8 mouse cellular contexts compared by ENCODE assay signal in the genomic region with DNA sequence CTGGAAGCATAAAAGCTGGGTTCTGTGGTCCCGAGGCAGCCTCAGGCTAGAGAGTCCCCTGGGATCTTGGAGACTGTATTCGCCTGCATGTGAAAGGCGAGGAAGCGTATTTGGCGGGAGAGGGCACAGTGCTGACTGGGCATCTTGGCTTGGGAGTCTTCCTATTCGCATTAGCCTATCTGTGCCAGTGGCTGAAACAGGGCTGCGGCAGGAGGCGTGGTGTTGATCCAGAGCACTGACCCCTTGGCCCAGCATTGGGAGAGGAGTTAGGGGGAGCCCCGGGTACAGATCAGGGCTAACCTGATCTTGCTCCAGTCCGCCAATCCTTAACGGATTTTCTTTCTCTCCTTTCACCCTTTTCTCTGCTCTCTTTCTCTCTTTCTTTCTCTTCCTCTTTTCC. TPM values are rescaled to one million over a fixed set of nuclear protein-coding genes. Genes with fewer than 3 reads are reported as not detected.
DNase-seq lines count a peak whose midpoint lies in the region; ATAC-seq and TF ChIP-seq lines count a peak whose summit lies in the region.

No protein-coding gene starts in this region.

- H3K36me3 ChIP-seq in forebrain, embryonic 15.5 days: no peaks in the 10 kb centered on the region
- H3K36me3 ChIP-seq in neural tube, embryonic 12.5 days: no peaks in the 10 kb centered on the region

- no peaks in the 10 kb centered on the region for H3K27me3 ChIP-seq in forebrain, embryonic 15.5 days
- H3K27me3 ChIP-seq in neural tube, embryonic 12.5 days (replicated peaks): 0 out of 2 replicates have a peak, but pooled peaks cover 4% of the 10 kb centered on the region

- peaks cover 23% of the 10 kb centered on the region for H3K4me1 ChIP-seq in forebrain, embryonic 15.5 days
- peaks cover 15% of the 10 kb centered on the region for H3K4me1 ChIP-seq in neural tube, embryonic 12.5 days

- no peaks in the 10 kb centered on the region for H3K9me3 ChIP-seq in forebrain, embryonic 15.5 days
- H3K9me3 ChIP-seq in neural tube, embryonic 12.5 days: no peaks in the 10 kb centered on the region

- H3K27ac ChIP-seq in layer of hippocampus, adult 2 months: peak overlapping the region; percentile 77; the same call in 1 of the 2 replicates
- peak overlapping the region; percentile 90 for H3K27ac ChIP-seq in forebrain, embryonic 15.5 days (replicated peaks)
- 0 out of 2 replicates have a peak overlapping the region, but pooled peaks have one; percentile 26 for H3K27ac ChIP-seq in neural tube, embryonic 12.5 days

- peak overlapping the region; percentile 86 for H3K9ac ChIP-seq in forebrain, embryonic 15.5 days (replicated peaks)
- H3K9ac ChIP-seq in neural tube, embryonic 12.5 days: peak overlapping the region; percentile 75

- intact Hi-C loops in gastrocnemius, postnatal 14 days (cut with DNase I; ENCODE audit: low total_unique reads): no loop called here

- no peak for DNase-seq in layer of hippocampus, adult 2 months (ENCODE audit: low spot score in 2 of 2)
- no peak for DNase-seq in layer of hippocampus, postnatal 36 days
- DNase-seq in cerebellum, adult 9-10 months: peak; percentile 67
- no peak for DNase-seq in testis, postnatal 14 days (ENCODE audit: low spot score)
- no peak for DNase-seq in gastrocnemius, postnatal 14 days
- DNase-seq in urinary bladder, postnatal 25 days (ENCODE audit: low spot score): no peak

- H3K4me3 ChIP-seq in layer of hippocampus, adult 2 months: peak overlapping the region; percentile 67
- peak overlapping the region; percentile 92 for H3K4me3 ChIP-seq in forebrain, embryonic 15.5 days
- peak overlapping the region; percentile 66 for H3K4me3 ChIP-seq in neural tube, embryonic 12.5 days

- WGBS in forebrain, embryonic 15.5 days: 3% methylated on average over 11 of the region's 11 CpGs
- WGBS in neural tube, embryonic 12.5 days: 3% methylated on average over 11 of the region's 11 CpGs

- no peak for TF ChIP-seq CTCF in layer of hippocampus, adult 2 months (conservative IDR thresholded peaks at IDR 0.05)

- ATAC-seq in forebrain, embryonic 15.5 days (replicated peaks): peak; percentile 76
- peak; percentile 85 for ATAC-seq in neural tube, embryonic 12.5 days (ENCODE audit: low FRiP score, low read depth)

- H3K4me2 ChIP-seq in forebrain, embryonic 15.5 days (replicated peaks): peak overlapping the region; percentile 69
- H3K4me2 ChIP-seq in neural tube, embryonic 12.5 days (replicated peaks): peak overlapping the region; percentile 84

RNA-seq across cellular contexts. Expression of gene Phactr1, which starts 28.7 kb away (rescaled TPM):
- 100 to 1,000 TPM; 307 to 310 TPM for total RNA-seq in layer of hippocampus, adult 2 months (2021)
- total RNA-seq in layer of hippocampus, postnatal 36 days (2021): 100 to 1,000 TPM; 294 to 305 TPM
- 73.1 and 83.8 TPM in 2 replicates for polyA plus RNA-seq in forebrain, embryonic 15.5 days (2015; fragmentation: Nextera tagmentation; extraction: Ambion mirVana)
- polyA plus RNA-seq in neural tube, embryonic 12.5 days (2016; fragmentation: Nextera tagmentation; extraction: Ambion mirVana): 34.3 and 47.5 TPM in 2 replicates
- total RNA-seq in gastrocnemius, postnatal 14 days (2021): 1 to 10 TPM; 2.2 to 3.1 TPM

Comparison
In these comparisons a context has a peak if more than half of its experiments do, and no peak if none do; other contexts are left out.
1. H3K27ac ChIP-seq: peak in every context shown above with its lines; median percentile 90 in forebrain, embryonic 15.5 days; 77 in layer of hippocampus, adult 2 months; 26 in neural tube, embryonic 12.5 days.
2. RNA of gene Phactr1, which starts 28.7 kb away (total RNA-seq): 307 to 310 TPM in layer of hippocampus, adult 2 months and 294 to 305 TPM in layer of hippocampus, postnatal 36 days; 2.2 to 3.1 TPM in gastrocnemius, postnatal 14 days; every median in the first group is over 10 times any median in the second.
3. Peak in every context shown above with its lines, with median percentiles within 50 percentile points of each other: H3K4me3 ChIP-seq.